Mouse (Mus musculus): ENCODE measurements at regions not wholly inside any gene's neighbourhood (a gene's known extent, or its start where the extent isn't known, plus 50 kb on each side); places are given as distances from the start of the nearest gene placed in this dataset.
"Not testable (repeated sequence)": the region's sequence is repeated elsewhere in the genome, so short reads cannot be mapped to it uniquely, and the experiment has no call there.

DNA sequence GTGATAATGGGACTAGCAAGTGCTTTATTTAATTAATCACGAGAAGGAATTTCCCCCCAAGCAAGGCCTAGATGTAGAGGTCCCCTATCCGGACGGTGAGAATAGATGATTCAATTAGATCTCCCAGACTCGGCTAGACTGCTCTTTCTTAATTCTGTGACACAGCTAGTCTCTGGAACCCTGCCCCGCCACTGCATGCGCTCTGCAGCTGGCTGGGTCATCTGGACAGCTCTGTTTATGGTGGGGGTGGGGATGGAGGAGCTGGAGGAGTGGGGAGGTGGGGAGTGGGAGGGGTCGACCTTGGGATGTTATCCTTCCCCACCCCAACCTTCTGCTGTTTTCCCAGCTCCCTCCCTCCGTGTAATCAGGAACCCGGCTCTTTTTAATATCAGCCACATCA, 147.5 kb upstream of the Sfswap start:
- DNase-seq (ENCODE audit: low spot score in 2 of 2) = no peak

DNA sequence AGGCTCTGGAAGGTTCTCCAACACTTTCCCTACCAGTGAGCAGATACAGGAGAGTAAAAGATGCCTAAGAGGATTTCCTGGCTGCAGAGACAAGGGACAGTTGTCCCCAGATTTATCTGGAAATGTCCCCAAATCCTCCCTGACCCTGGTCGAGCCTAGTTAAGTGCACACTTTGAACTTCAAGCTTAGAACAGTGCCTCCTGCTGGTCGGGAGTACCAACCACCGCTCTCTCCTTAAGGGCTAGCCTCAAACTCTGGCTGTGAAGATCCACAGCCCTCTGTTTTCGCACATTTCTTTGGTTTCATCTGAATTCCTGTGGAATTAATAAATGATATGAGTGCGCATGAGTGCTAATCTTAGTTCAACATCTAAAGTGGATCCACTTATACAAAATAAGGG, 146.1 kb upstream of the Sfswap start:
- DNase-seq (ENCODE audit: low spot score in 2 of 2) = no peak

DNA sequence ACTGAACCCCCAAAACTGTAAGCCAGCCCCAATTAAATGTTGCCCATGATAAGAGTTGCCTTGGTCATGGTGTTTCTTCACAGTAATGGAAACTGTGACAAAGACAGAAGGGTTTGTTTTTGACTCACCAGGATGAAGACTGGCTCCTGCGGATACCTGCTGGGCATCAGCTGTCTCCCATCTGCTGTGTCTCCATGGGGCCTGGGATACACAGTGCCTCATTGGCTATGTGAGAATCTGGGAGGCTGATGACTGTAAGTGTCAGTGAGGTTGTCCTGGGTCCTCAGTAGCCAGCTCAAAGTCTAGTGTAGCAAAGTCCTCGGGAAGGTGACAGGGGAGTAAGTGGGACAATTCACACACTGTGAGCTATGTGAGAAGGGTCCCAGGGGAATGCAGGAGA, 139.5 kb upstream of the Sfswap start:
- no peak for DNase-seq (ENCODE audit: low spot score in 2 of 2)

DNA sequence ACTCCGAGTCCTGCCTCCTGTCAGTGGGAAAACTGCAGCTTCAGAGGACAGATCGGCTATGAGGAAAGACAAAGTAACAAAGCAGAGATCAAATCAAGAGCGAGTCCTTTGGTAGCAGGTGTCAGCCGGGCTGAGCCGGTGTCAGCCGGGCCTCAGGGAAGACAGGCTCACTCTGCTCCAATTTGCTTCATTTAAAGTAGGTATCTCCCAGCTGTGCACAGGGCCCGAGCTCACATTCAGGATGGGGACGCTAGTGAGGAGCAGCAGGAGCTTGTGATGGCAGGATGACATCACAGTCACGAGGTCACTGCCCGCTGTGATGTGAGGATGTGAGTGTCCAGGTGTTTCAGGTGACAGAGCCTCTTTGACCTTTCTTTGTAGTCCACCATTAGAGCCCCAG, 137.8 kb upstream of the Sfswap start:
- DNase-seq (ENCODE audit: low spot score in 2 of 2) = no peak

DNA sequence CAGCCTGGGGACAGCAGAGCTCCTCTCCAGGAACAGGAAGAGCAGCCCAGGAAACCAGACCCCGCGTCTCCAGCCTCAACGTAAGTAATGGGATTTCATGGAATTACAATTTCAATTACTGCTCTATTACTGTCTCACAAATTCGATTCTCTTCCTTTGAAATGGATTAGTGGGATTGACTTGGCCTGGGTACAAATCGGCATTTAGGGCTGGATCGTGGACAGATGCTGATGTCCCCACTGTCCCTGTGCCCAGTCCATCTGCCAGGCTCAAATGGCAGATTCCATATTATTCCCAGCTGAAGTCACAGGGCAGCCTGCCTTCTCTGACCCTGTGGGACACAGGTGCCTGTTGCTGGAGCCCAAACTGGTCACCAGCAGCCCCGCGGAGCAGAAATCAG, 136.0 kb upstream of the Sfswap start:
- DNase-seq (ENCODE audit: low spot score in 2 of 2) = no peak

DNA sequence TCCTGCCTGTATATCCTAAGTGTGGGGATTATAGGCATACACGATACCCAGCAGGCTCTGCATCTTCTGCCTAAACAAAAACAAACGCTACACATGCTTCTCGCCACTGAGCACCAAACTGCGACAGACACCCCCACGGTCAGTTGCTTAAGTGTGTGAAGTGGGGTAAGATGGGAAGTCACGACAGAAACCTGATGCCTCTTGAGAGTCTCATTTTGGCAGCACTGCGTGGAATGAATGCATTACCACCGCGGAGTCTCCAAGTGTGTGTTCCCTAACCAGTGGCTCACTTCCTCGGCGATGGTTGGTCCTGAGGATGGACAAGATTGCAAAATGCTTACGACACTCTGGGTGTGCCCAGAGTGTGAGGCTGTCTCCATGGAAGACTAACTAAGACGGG, 133.8 kb upstream of the Sfswap start:
- DNase-seq (ENCODE audit: low spot score in 2 of 2) = peak in 1 of 2 experiments; percentile 14

DNA sequence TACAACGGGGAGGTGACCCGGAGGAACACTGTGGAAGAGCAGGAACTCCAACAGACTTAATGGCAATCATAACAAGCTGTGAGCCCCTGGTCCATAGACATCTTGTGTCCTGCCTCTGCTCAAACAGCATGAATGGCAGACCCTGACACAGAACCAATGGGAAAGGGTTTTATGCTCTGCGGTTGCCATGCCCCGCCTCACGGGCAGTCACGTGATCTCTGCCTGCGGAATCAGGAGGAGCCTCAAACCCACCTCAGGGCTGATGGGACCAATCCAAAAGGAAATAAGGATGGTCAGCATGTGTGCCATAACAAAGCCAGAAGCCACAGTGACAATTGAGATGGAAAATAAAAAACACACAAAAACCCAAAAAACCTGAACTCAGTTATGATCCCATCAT, 120.2 kb upstream of the Sfswap start:
- no peak for DNase-seq (ENCODE audit: low spot score in 2 of 2)

DNA sequence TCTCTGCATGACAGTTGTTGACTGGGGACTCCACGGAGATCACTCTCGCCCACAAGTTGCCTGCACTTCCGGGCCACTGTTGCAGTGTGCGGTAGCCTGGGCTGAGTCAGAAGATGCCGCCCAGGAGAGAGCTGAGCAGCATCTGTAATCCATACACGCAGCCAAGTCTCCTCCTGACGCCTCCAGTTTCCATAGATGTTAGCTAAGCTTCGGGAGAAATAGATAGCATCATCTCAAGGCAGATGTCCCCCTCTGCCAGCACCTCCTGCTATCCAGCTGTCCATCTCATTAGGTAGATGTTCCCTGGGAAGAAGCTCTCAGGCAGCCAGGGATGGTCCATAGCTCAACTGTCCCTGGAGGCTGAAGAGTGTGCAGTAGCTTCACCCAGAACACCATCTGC, 116.0 kb upstream of the Sfswap start:
- peak; percentile 32 to 34 for DNase-seq (ENCODE audit: low spot score in 2 of 2)

DNA sequence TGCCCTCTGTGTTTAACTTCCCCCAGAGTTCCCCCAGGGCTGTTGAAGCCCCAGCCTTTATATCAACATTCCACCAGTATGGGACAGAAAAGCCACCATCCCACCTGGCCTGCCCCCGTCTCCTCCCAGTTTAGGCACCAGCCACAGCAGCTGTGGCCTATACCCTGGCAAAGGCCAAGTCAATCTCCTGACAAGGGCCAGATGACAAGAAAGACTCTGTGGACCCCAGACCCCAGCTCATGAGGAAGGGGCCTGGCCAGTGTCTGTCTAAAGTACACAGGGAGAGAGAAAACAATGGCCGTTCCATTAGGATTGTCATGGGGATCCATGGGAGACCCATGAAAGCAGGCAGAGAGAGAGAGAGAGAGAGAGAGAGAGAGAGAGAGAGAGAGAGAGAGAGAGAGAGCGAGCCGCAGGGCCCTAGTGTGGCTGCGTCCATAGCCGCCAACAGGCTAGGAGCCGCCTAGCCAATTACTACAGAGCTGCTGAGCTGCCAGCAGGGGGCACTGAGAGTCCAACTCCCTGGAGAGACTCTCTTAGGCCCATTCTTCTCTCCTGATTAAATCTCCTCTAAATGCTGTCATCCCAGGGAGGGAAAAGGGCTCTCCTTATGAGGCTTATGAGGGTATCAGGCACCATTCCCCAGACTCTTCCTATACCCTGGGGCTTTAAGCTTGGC, 114.9 kb upstream of the Sfswap start:
- not testable (repeated sequence) for DNase-seq (ENCODE audit: low spot score in 2 of 2)

DNA sequence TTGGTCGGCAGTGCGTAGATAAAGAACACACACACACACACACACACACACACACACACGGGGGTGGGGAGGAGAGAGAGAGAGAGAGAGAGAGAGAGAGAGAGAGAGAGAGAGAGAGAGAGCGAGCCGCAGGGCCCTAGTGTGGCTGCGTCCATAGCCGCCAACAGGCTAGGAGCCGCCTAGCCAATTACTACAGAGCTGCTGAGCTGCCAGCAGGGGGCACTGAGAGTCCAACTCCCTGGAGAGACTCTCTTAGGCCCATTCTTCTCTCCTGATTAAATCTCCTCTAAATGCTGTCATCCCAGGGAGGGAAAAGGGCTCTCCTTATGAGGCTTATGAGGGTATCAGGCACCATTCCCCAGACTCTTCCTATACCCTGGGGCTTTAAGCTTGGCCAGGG, 114.3 kb upstream of the Sfswap start:
- not testable (repeated sequence) for DNase-seq (ENCODE audit: low spot score in 2 of 2)

DNA sequence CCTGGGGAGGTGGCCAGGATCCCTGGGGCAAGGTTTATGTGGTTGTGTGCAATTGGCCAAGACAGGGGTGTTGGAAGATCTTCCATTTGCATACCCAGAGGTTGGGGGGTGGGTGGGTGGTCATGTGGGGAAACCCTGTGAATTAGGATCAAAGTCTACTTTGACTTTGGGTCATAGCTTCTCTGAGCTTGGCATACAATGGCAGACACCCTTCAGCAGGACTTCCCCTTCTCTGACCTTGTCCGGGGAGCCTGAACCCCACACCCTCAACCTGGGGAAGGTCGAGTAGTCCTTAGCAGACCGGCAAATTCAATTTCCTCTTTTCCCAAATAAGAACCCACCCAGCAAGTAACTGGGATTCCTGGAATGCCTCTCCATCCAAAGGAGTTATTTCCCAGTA, 113.7 kb upstream of the Sfswap start:
- DNase-seq (ENCODE audit: low spot score in 2 of 2) = no peak

DNA sequence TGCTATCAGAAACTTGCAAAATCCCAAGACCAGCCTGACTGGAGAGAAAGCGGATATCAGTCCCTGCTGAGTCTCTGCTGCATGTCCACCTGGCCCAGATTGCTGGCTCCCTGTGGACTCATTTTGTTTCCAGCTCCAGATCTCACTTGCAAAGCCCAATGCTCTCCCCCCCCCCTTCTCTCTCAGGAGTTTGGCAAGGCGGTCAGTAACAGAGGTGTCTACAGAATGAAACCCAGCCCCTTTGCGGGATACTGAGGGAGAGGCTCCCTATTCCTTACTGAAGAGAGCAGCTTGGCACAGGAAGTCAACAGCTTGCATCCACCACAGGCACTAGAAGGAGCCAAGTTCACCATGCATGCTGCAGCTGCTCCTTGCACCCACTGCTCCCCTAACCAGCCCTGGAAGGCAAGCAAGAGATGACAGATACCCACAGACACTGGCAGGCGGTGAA, 110.1 kb upstream of the Sfswap start:
- DNase-seq (ENCODE audit: low spot score in 2 of 2) = peak in 1 of 2 experiments; percentile 10

DNA sequence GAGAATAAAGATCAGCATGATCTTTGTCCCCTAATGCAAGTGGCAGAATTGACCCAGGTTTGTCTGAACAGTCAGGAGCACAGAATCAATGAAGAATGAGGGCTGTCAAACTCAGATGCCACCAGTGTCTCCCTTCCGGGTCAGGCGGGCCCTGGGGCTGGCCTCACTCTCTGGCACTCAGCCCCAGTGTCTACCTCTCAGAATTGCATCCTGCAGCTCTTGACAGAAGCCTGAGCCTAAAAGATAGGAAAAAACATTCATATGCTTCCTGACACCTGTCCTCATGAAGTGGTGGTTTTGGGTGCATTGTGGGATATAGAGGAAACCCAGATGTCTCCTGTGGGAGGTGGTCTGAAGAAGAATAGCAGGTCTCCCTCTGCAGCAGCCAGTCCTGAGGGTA, 107.9 kb upstream of the Sfswap start:
- DNase-seq (ENCODE audit: low spot score in 2 of 2) = no peak

DNA sequence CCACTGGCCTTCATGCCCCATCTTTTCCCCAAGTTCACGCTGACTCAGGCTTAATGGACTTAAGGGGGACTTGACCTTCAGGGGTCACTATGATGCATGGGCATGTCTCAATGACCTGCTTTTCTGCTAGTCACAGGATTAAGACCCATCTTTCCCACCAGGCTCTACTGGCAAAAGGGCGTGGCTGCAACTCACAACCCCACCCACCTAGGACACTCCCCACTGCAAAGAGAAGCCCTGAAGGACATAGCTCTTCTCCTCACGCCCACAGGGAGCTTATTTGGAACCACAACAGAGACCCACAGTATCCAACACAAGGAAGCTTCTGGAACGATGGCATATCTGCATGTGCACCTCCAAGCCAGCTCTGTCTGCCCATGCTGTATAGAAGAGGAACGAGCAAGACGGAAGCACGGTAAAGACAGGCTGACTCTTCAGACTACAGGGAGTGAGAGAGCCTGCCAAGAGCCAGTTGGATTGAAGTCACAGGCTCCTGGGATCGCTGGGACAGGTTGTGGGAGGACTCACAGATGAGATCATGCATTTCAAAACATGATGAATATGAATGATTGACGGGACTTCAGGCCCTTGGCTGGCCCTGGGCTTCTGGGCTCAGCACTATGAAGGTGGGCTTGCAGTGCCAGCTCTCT, 107.3 kb upstream of the Sfswap start:
- DNase-seq (ENCODE audit: low spot score in 2 of 2) = peak in 1 of 2 experiments; percentile 38

DNA sequence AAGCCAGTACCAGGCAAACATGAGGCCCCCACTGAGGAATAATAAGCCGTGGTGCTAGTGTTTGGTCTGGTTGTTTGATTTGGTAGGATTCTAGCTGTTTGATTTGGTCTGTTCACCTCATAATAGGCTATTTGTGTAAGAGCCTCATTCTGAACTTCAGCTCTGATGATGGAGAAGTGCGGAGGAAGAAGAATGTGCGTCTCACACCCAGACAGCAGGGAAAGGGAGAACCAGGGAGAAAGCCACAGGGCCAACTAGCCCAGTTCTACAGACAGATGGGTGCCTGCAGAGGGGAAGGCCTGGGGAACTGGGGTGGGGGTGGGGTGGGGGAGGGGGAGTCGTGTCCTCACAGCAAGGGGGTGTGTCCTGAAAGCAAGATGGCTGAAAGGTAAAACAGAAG, 106.6 kb upstream of the Sfswap start:
- no peak for DNase-seq (ENCODE audit: low spot score in 2 of 2)

DNA sequence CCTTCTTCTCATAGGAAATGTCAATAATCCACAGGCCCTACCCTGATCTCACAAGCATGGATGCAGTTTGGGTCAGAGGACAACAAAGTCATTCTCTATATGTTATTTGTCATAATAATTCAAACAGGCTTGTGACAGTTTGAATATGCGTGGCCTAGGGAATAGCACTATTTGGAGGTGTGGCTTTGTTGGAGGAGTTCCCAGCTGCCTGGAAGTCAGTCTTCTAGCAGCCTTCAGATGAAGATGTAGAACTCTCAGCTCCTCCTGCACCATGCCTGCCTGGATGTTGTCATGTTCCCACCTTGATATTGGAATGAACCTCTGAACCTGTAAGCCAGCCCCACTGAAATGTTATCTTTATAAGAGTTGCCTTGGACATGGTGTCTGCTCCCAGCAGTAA, 103.7 kb upstream of the Sfswap start:
- no peak for DNase-seq (ENCODE audit: low spot score in 2 of 2)

DNA sequence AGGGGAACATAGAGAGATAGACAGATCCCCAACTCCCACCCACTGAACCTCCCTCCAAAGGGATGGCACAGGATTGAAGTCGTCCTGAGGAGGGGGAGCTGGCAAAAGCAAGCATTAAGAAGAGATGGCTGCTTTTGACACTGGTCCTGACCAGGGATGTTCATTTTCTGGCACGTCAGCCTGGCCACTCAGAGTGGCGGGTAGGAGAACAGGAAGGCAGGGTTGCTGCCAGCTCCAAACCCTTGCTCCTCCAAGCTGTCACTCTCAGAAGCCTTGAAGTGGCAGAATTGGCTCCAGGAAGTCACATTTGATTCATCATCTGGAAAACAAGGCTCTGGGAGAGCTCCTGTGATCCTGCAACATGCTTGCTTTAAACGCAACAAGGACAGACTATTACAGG, 94.8 kb upstream of the Sfswap start:
- no peak for DNase-seq (ENCODE audit: low spot score in 2 of 2)

DNA sequence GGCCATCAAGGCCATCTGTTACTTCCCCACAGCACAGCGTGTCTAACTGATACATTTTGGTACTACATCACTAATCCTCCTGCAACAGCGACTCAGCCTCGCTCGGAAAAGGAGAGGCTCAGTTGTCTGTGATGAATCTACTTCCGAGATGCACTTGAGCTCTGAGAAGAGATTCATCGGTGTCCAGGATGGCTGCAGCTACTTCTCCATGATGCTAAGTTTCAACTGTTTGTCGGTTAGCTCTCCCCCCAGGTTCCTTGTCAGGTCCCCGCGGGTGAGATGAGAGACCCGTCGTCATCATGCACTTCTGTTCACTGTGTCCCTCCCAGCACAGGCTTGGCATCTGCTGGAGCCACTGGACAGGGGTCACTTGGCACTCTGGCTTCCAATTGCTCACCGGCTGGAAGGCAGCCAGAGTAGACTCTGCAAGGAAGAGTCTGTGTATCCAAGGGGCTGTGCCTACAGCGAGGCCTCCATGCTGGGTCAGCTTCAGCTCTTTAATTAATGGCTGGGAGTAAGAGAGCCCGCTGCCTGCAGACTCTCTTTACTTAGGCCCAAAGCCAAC, 91.5 kb upstream of the Sfswap start:
- DNase-seq (ENCODE audit: low spot score in 2 of 2) = no peak

DNA sequence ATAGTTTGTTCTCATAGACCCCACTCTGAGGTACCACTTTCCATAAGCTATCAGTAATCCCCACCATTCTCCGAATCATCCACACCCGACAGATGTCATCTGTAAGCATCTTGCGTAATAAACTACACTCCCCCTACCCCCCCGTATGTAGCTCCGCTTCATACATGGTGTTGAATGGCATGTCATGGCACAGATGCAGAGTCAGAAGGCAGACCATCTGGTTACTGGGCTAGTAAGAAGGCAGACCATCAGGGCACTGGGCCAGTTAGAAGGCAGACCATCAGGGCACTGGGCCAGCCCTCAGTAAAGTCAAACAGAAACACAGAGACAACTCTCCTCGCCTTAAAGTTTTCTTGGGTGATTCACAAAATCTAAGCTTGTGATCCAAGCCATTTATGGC, 88.9 kb upstream of the Sfswap start:
- DNase-seq (ENCODE audit: low spot score in 2 of 2) = no peak

DNA sequence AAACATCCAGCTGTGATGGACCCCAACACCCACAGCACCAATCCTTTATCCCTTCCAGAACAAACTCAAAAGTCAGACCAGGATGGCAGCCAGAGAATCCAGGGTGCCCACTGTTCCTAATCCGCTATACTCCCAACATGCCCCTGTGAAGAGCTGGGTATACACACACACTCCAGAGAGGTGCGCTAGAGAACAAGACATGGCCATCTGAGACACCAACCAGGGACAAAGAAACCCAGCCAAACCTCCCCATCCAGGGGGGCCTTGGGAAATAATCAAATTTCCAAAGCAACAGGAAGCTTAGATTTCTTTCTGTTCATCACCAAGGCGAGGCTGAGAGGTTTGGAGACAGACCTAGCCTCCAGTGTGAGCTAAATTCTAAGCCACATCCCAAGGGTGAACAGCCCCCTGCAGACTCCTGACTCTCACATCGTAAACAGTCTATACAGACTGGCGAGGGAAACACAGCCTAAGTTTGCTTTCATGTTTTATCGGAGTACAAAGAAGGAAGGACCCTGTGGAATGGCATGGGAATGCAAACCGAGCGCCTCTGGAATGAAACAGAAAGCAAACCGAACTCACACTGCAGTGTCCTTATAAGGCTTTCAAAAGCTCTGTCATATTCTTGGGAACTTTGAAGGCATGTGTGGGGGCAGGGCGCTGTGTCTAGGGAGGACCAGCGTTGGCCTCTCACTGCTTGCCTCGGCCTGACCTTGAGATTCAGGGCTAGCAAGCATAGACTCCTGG, 85.9 kb upstream of the Sfswap start:
- DNase-seq (ENCODE audit: low spot score in 2 of 2) = no peak

DNA sequence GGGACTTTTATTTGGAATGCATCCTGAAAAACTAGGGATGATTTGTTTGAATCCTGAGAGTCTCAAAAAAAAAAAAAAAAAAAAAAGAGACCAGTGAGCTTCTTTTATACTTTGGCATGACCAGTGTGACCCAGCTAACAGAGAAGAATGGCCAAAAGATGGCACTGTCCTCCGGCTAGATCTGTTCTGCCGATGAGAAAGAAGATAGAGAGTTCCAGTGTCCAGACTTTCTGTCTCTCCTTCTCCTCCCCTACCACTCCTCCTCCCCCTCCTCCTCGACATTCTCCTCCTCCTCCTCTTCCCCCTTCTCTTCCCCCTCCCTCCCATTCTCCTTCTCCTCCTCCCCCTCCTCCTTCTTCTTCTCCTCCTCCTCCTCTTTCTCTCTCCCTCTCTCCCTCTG, 84.6 kb upstream of the Sfswap start:
- no peak for DNase-seq (ENCODE audit: low spot score in 2 of 2)

DNA sequence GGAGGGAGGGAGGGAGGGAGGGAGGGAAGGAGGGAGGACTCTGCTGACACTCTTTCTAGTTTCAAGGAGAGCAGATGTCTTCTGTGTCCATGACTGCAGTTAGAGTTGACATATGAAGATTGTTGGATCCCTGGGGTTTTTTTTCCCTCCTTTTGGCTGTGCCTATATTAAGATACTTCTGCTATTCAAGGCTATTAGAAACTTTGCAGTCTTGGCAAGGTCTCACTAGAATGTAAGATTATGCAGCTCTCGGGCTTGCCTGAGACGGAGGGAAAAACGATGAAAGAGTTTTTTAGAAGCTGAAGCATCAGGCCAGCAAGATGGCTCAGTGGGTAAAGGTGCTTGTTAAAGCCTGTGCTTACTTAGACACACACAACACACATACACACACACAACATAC, 83.5 kb upstream of the Sfswap start:
- no peak for DNase-seq (ENCODE audit: low spot score in 2 of 2)

DNA sequence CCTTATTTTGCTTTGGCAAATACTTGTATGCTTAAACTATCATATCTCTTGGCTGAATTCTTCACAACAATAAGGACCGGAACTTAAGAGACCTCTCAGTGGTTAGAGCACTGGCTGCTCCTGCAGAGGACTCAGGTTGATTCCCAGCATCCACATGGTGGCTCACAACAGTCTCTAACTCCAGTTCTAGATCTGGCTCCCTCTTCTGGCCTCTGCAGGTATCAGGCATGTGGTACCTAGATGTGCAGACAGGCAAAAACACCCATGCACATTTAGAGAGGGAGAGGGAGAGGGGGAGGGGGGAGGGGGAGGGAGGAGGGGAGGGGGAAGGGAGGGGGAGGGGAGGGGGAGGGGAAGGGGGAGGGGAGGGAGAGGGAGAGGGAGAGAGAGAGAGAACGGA, 80.0 kb upstream of the Sfswap start:
- DNase-seq (ENCODE audit: low spot score in 2 of 2) = no peak

Measured in right cerebral cortex, postnatal 36 days (tissue).